Mouse (Mus musculus) bone marrow, adult 2 months (tissue): Measurements from ENCODE around the gene Abcd3.

Experiments
- CTCF ChIP-seq: fragments of 200-500 bp; IDR thresholded peaks from 2 replicates; pipeline ENCODE4 v1.5.1; 2011; ENCODE audit warnings: low read length, control low read depth; ENCODE audit not compliant: control insufficient read depth, insufficient read depth
- POLR2A ChIP-seq: fragments of 200-500 bp; IDR thresholded peaks from 2 replicates; pipeline ENCODE4 v1.6.1; 2011; ENCODE audit warnings: low read depth, mild to moderate bottlenecking, control low read depth, low read length, borderline replicate concordance; ENCODE audit not compliant: control insufficient read depth

- TF ChIP-seq CTCF, result no peak
- no peak for TF ChIP-seq POLR2A
Observed at GRCm38 (mm10) chr3:121859142-121859541, 44.0 kb upstream of the Abcd3 start.
